Mouse (Mus musculus) MEL (cell line): Measurements from ENCODE around the gene Six1. TPM values are rescaled to one million over a fixed set of nuclear protein-coding genes. Genes with fewer than 3 reads are reported as not detected.

ENCODE experiments used
- DNase-seq: peaks from one replicate; pipeline ENCODE4 v3.0.0; 2011; ENCODE audit warnings: low read depth, low spot score
- H3K27ac ChIP-seq: 2 replicates; pipeline ENCODE4 v1.5.1; 2012; ENCODE audit warnings: low read depth, mild to moderate bottlenecking, control low read depth, low read length, moderate library complexity; ENCODE audit not compliant: control insufficient read depth
- H3K27me3 ChIP-seq, 2 experiments: fragments of 150-350 bp in 1 of 2; sonication (generic) in 1 of 2; 2 replicates each; pipeline ENCODE4 v1.6.1; 2012; ENCODE audit warnings: low read length in 2 of 2, mild to moderate bottlenecking in 2 of 2, improper control_type of control experiment in 1 of 2, moderate library complexity in 1 of 2; ENCODE audit not compliant: insufficient read depth in 2 of 2, control insufficient read depth in 1 of 2
- H3K36me3 ChIP-seq, 2 experiments: 2 replicates each; pipeline ENCODE4 v1.6.1; 2012 to 2014; ENCODE audit warnings: low read length in 2 of 2, improper control_type of control experiment in 1 of 2, inconsistent platforms in 1 of 2, mild to moderate bottlenecking in 1 of 2; ENCODE audit not compliant: insufficient read depth in 2 of 2, control insufficient read depth in 1 of 2
- H3K4me1 ChIP-seq, 2 experiments: fragments of 150-350 bp in 1 of 2; sonication (generic) in 1 of 2; 2 replicates each; pipeline ENCODE4 v1.6.1; 2012; ENCODE audit warnings: low read length in 2 of 2, improper control_type of control experiment in 1 of 2, mild to moderate bottlenecking in 1 of 2; ENCODE audit not compliant: insufficient read depth in 2 of 2, control insufficient read depth in 1 of 2
- H3K4me3 ChIP-seq, 2 experiments: fragments of 150-350 bp in 1 of 2; sonication (generic) in 1 of 2; 2 replicates each; pipeline ENCODE4 v1.5.1; 2012; ENCODE audit warnings: low read depth in 2 of 2, low read length in 2 of 2, mild to moderate bottlenecking in 2 of 2, moderate library complexity in 2 of 2, control low read depth in 1 of 2, improper control_type of control experiment in 1 of 2; ENCODE audit not compliant: control insufficient read depth in 1 of 2, insufficient read depth in 1 of 2
- H3K79me2 ChIP-seq: 2 replicates; pipeline ENCODE4 v1.6.1; 2012; ENCODE audit warnings: mild to moderate bottlenecking, low read length, moderate library complexity; ENCODE audit not compliant: control insufficient read depth, poor library complexity, insufficient read depth
- H3K9ac ChIP-seq: 2 replicates; pipeline ENCODE4 v1.6.1; 2012; ENCODE audit warnings: low read depth, mild to moderate bottlenecking, control low read depth, low read length, moderate library complexity; ENCODE audit not compliant: control insufficient read depth, poor library complexity, severe bottlenecking
- H3K9me3 ChIP-seq: fragments of 150-350 bp; sonication (generic); replicated peaks from 2 replicates; pipeline ENCODE4 v1.6.1; 2012; ENCODE audit warnings: mild to moderate bottlenecking, low read length, improper control_type of control experiment, moderate library complexity; ENCODE audit not compliant: insufficient read depth
- BHLHE40 ChIP-seq: IDR thresholded peaks from 2 replicates; pipeline ENCODE4 v1.6.1; 2012; ENCODE audit warnings: low read depth, mild to moderate bottlenecking, inconsistent platforms, low read length, improper control_type of control experiment, borderline replicate concordance
- CHD1 ChIP-seq: IDR thresholded peaks from 2 replicates; pipeline ENCODE4 v1.6.1; 2012; ENCODE audit warnings: low read depth, mild to moderate bottlenecking, inconsistent platforms, low read length, improper control_type of control experiment
- CHD2 ChIP-seq: IDR thresholded peaks from 2 replicates; pipeline ENCODE4 v1.6.1; 2011; ENCODE audit warnings: low read length, improper control_type of control experiment
- E2F4 ChIP-seq: IDR thresholded peaks from 2 replicates; pipeline ENCODE4 v1.6.1; 2011; ENCODE audit warnings: low read depth, low read length, improper control_type of control experiment, borderline replicate concordance
- ELF1 ChIP-seq: IDR thresholded peaks from 2 replicates; pipeline ENCODE4 v1.6.1; 2014; ENCODE audit warnings: low read depth, mild to moderate bottlenecking, inconsistent platforms, low read length, improper control_type of control experiment, moderate library complexity
- EP300 ChIP-seq, 2 experiments: IDR thresholded peaks; 2 replicates each; pipeline ENCODE4 v1.6.1; 2011; ENCODE audit warnings: improper control_type of control experiment in 2 of 2, low read length in 2 of 2, low read depth in 1 of 2, mild to moderate bottlenecking in 1 of 2
- ETS1 ChIP-seq: IDR thresholded peaks from 2 replicates; pipeline ENCODE4 v1.6.1; 2012; ENCODE audit warnings: low read depth, mild to moderate bottlenecking, inconsistent platforms, low read length, improper control_type of control experiment, moderate library complexity
- GABPA ChIP-seq: IDR thresholded peaks from 2 replicates; pipeline ENCODE4 v1.6.1; 2012; ENCODE audit warnings: low read depth, mild to moderate bottlenecking, inconsistent platforms, low read length, improper control_type of control experiment, moderate library complexity
- GATA1 ChIP-seq: IDR thresholded peaks from 2 replicates; pipeline ENCODE4 v1.6.1; 2011; ENCODE audit warnings: low read depth, low read length, improper control_type of control experiment
- JUND ChIP-seq: IDR thresholded peaks from 2 replicates; pipeline ENCODE4 v1.6.1; 2011; ENCODE audit warnings: low read depth, mild to moderate bottlenecking, improper control_type of control experiment, low read length
- MAFK ChIP-seq: IDR thresholded peaks from 2 replicates; pipeline ENCODE4 v1.6.1; 2011; ENCODE audit warnings: low read depth, mild to moderate bottlenecking, low read length, improper control_type of control experiment, borderline replicate concordance
- MAX ChIP-seq: IDR thresholded peaks from 2 replicates; pipeline ENCODE4 v1.6.1; 2011; ENCODE audit warnings: low read length, improper control_type of control experiment
- MAZ ChIP-seq: IDR thresholded peaks from 2 replicates; pipeline ENCODE4 v1.6.1; 2012; ENCODE audit warnings: low read depth, mild to moderate bottlenecking, inconsistent platforms, low read length, improper control_type of control experiment
- MEF2A ChIP-seq: IDR thresholded peaks from 2 replicates; pipeline ENCODE4 v1.6.1; 2014; ENCODE audit warnings: low read depth, mild to moderate bottlenecking, inconsistent platforms, low read length, improper control_type of control experiment; ENCODE audit not compliant: poor library complexity, insufficient replicate concordance, severe bottlenecking; ENCODE audit errors: extremely low read depth
- MYB ChIP-seq: IDR thresholded peaks from 2 replicates; pipeline ENCODE4 v1.6.1; 2011; ENCODE audit warnings: mild to moderate bottlenecking, low read depth, low read length, improper control_type of control experiment
- NELFE ChIP-seq: IDR thresholded peaks from 2 replicates; pipeline ENCODE4 v1.6.1; 2011; ENCODE audit warnings: low read depth, low read length, improper control_type of control experiment
- POLR2AphosphoS2 ChIP-seq: IDR thresholded peaks from 2 replicates; pipeline ENCODE4 v1.6.1; 2011; ENCODE audit warnings: low read length, improper control_type of control experiment
- RAD21 ChIP-seq: IDR thresholded peaks from 2 replicates; pipeline ENCODE4 v1.6.1; 2011; ENCODE audit warnings: mild to moderate bottlenecking, low read depth, low read length, improper control_type of control experiment
- RCOR1 ChIP-seq: IDR thresholded peaks from 2 replicates; pipeline ENCODE4 v1.6.1; 2012; ENCODE audit warnings: low read depth, mild to moderate bottlenecking, inconsistent platforms, low read length, improper control_type of control experiment
- SIN3A ChIP-seq: IDR thresholded peaks from 2 replicates; pipeline ENCODE4 v1.6.1; 2012; ENCODE audit warnings: low read length, improper control_type of control experiment, inconsistent platforms
- SMC3 ChIP-seq: IDR thresholded peaks from 2 replicates; pipeline ENCODE4 v1.6.1; 2011; ENCODE audit warnings: low read depth, low read length, improper control_type of control experiment
- TBP ChIP-seq: IDR thresholded peaks from 2 replicates; pipeline ENCODE4 v1.8.0; 2011; ENCODE audit warnings: low read depth, low read length, improper control_type of control experiment
- UBTF ChIP-seq: IDR thresholded peaks from 2 replicates; pipeline ENCODE4 v1.6.1; 2012; ENCODE audit warnings: low read depth, mild to moderate bottlenecking, inconsistent platforms, low read length, improper control_type of control experiment, moderate library complexity, borderline replicate concordance; ENCODE audit not compliant: insufficient read depth
- USF1 ChIP-seq: IDR thresholded peaks from 2 replicates; pipeline ENCODE4 v1.6.1; 2014; ENCODE audit warnings: low read depth, mild to moderate bottlenecking, inconsistent platforms, low read length, improper control_type of control experiment, moderate library complexity
- USF2 ChIP-seq, 2 experiments: IDR thresholded peaks; 2 replicates each; pipeline ENCODE4 v1.6.1; 2011 to 2012; ENCODE audit warnings: improper control_type of control experiment in 2 of 2, low read length in 2 of 2, borderline replicate concordance in 1 of 2, inconsistent platforms in 1 of 2, low read depth in 1 of 2, mild to moderate bottlenecking in 1 of 2; ENCODE audit not compliant: insufficient read depth in 1 of 2
- ZKSCAN1 ChIP-seq: IDR thresholded peaks from 2 replicates; pipeline ENCODE4 v1.6.1; 2012; ENCODE audit warnings: low read depth, mild to moderate bottlenecking, inconsistent platforms, low read length, improper control_type of control experiment, moderate library complexity
- ZMIZ1 ChIP-seq: IDR thresholded peaks from 2 replicates; pipeline ENCODE4 v1.6.1; 2012; ENCODE audit warnings: low read depth, mild to moderate bottlenecking, inconsistent platforms, low read length, improper control_type of control experiment, moderate library complexity
- ZNF384 ChIP-seq: IDR thresholded peaks from 2 replicates; pipeline ENCODE4 v1.6.1; 2012; ENCODE audit warnings: low read depth, mild to moderate bottlenecking, inconsistent platforms, low read length, improper control_type of control experiment
- polyA plus RNA-seq, 2 experiments: library from polyadenylated mRNA; stranded (reverse) in 1 of 2; unstranded in 1 of 2; fragments of >175 nt in 1 of 2; fragments of >200 nt in 1 of 2; gene quantifications; 2 replicates each; pipeline versions ENCODE4 v1.2.1 to v1.2.4; 2012; ENCODE audit warnings: low replicate concordance in 2 of 2, low read depth in 1 of 2; ENCODE audit not compliant: insufficient read length in 2 of 2, insufficient read depth in 1 of 2, missing spikeins in 1 of 2
- total RNA-seq: library from RNA; depleted of rRNA; stranded (reverse); fragments of 300-350 nt; gene quantifications from 2 replicates; pipeline ENCODE4 v1.2.3, GENCODE M21; 2012

Gene Six1
- total and polyA plus RNA-seq, 3 experiments: not detected

GRCm38 (mm10) chr12:73090672-73091335, 37.1 kb upstream of the Six1 start:
- peaks cover 0 to 4% of the 10 kb centered on the region in 2 experiments; a peak in 1 of 4 replicates for H3K4me1 ChIP-seq
- H3K27me3 ChIP-seq: no peaks in the 10 kb centered on the region
- DNase-seq: no peak
- no peak overlapping the region for H3K9ac ChIP-seq
- H3K36me3 ChIP-seq: peaks cover 0 to 3% of the 10 kb centered on the region in 2 experiments; a peak in 1 of 4 replicates
- TF ChIP-seq USF2 (IDR thresholded peaks at IDR 0.05; ENCODE audit: borderline replicate concordance in 1 of 2, insufficient read depth in 1 of 2, low read depth in 1 of 2, low read length in 2 of 2): no peak
- TF ChIP-seq CHD2: no peak
- TF ChIP-seq USF1: no peak
- no peak for TF ChIP-seq ELF1
- TF ChIP-seq GATA1: no peak
- TF ChIP-seq ETS1: no peak
- TF ChIP-seq MEF2A: no peak
- no peak for TF ChIP-seq JUND
- TF ChIP-seq MAX: no peak
- TF ChIP-seq BHLHE40: no peak
- TF ChIP-seq RAD21: no peak
- TF ChIP-seq E2F4: no peak
- TF ChIP-seq ZNF384: no peak
- TF ChIP-seq MYB: no peak
- TF ChIP-seq UBTF: no peak
- no peak for TF ChIP-seq NELFE
- no peak for TF ChIP-seq EP300 (IDR thresholded peaks at IDR 0.05; ENCODE audit: low read depth in 1 of 2, low read length in 2 of 2)
- TF ChIP-seq ZKSCAN1: no peak
- TF ChIP-seq, all 39 proteins: peak for 0
- no peak overlapping the region for H3K4me3 ChIP-seq
- H3K79me2 ChIP-seq: no peaks in the 10 kb centered on the region
- no peak overlapping the region for H3K27ac ChIP-seq
- no peaks in the 10 kb centered on the region for H3K9me3 ChIP-seq

GRCm38 (mm10) chr12:73088911-73089310, 35.2 kb upstream of the Six1 start:
- DNase-seq: peak; percentile 82
- peaks cover 0 to 3% of the 10 kb centered on the region in 2 experiments; a peak in 1 of 4 replicates for H3K36me3 ChIP-seq
- H3K9ac ChIP-seq: no peak overlapping the region
- no peak for TF ChIP-seq MAX
- no peak for TF ChIP-seq MAZ
- TF ChIP-seq ELF1: no peak
- no peak; the same call in 1 of the 2 replicates for TF ChIP-seq GATA1
- peak; percentile 86 for TF ChIP-seq MAFK
- TF ChIP-seq POLR2AphosphoS2: no peak
- TF ChIP-seq ZNF384: no peak
- TF ChIP-seq GABPA: peak; percentile 95
- TF ChIP-seq SIN3A: peak; percentile 30; the same call in 1 of the 2 replicates
- no peak for TF ChIP-seq MYB
- no peak for TF ChIP-seq CHD1
- no peak for TF ChIP-seq SMC3
- no peak for TF ChIP-seq UBTF
- TF ChIP-seq ZMIZ1: no peak
- no peak for TF ChIP-seq USF2 (IDR thresholded peaks at IDR 0.05; ENCODE audit: borderline replicate concordance in 1 of 2, insufficient read depth in 1 of 2, low read depth in 1 of 2, low read length in 2 of 2)
- TF ChIP-seq ETS1: peak; percentile 95
- peak; percentile 38 to 66; a peak in 3 of 4 replicates for TF ChIP-seq EP300 (IDR thresholded peaks at IDR 0.05; ENCODE audit: low read depth in 1 of 2, low read length in 2 of 2)
- no peak for TF ChIP-seq MEF2A
- TF ChIP-seq RCOR1: no peak
- no peak for TF ChIP-seq TBP
- TF ChIP-seq USF1: no peak
- TF ChIP-seq NELFE: no peak
- TF ChIP-seq, all 39 proteins: peak for 5
- H3K4me1 ChIP-seq: peaks cover 0 to 4% of the 10 kb centered on the region in 2 experiments; a peak in 1 of 4 replicates
- no peaks in the 10 kb centered on the region for H3K27me3 ChIP-seq
- no peaks in the 10 kb centered on the region for H3K79me2 ChIP-seq
- H3K27ac ChIP-seq: no peak overlapping the region
- H3K9me3 ChIP-seq: no peaks in the 10 kb centered on the region
- H3K4me3 ChIP-seq: no peak overlapping the region
